Mouse (Mus musculus) retina, adult 2 months (tissue): ENCODE results near the gene Fbxl16.
"Not testable (repeated sequence)": the region's sequence is repeated elsewhere in the genome, so short reads cannot be mapped to it uniquely, and the experiment has no call there.

Source experiments
- DNase-seq: peaks from one replicate; pipeline ENCODE4 v3.0.0-alpha.2; 2012; ENCODE audit warnings: low read depth, low spot score

Fbxl16 gene

GRCm38 (mm10) chr17:25795609-25796092 lies 13.2 kb upstream of the Fbxl16 start, which contains the start of gene AC134908.4:
AC134908.4 (minus strand) TSS chr17:25795659.
- DNase-seq = no peak

- DNase-seq = no peak
Observed at GRCm38 (mm10) chr17:25796211-25796771, 12.6 kb upstream of the Fbxl16 start.

GRCm38 (mm10) chr17:25796951-25797369 lies 11.9 kb upstream of the Fbxl16 start, which contains the start of gene Metrn:
Metrn (minus strand) TSS chr17:25797136.
- no peak for DNase-seq

DNA sequence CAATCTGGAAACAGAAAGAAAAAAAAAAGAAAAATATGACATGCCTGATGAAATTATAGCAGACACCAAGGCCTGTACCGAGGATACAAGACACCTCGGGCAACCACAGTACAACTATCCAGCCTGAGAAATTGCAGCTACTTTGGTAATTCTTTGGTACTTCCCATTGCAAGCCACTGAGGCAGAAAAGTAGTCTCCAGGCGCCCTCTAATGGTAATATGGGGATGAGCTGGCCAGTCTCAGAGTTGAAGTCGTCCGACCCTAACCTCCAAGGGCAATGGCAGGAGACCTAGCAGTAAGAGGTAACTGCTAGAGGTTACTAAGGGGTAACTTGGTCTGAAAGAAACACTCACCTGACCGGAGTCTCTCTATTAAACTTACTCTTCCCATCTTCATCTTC lies 7.9 kb upstream of the Fbxl16 start:
- no peak for DNase-seq

GRCm38 (mm10) chr17:25802825-25803517 lies 5.9 kb upstream of the Fbxl16 start:
- no peak for DNase-seq

DNA sequence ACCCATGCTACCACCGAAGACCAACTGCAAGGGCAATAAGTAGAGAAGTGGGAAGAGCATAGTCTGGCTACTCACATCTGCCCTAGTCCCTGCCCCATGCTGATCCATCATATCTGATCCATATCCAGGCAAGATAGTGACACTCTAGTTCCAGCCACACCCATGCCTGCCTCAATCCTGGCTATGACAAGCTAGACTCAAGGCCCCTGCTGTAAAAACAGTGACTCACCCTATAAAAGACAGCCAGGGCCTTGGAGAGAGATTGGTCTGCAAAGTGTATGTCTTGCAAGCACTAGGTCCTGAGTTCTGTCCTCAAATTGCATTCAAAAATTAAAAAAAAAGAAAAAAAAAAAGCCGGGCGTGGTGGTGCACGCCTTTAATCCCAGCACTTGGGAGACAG lies 2.4 kb upstream of the Fbxl16 start:
- DNase-seq = no peak

DNA sequence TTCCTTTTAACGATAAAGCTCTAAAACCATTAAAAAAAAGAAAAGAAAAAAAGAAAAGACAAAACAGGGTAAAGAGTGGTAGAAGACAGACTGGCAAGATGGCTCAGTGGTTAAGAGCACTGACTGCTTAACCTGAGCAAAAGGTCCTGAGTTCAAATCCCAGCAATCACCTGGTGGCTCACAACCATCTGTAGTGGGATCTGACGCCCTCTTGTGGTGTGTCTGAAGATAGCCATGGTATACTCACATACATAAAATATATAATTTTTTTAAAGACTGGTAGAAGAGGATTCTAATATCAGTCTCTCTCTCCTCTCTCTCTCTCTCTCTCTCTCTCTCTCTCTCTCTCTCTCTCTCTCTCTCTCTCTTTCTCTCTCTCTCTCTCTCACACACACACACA lies 1.4 kb upstream of the Fbxl16 start:
- not testable (repeated sequence) for DNase-seq

DNA sequence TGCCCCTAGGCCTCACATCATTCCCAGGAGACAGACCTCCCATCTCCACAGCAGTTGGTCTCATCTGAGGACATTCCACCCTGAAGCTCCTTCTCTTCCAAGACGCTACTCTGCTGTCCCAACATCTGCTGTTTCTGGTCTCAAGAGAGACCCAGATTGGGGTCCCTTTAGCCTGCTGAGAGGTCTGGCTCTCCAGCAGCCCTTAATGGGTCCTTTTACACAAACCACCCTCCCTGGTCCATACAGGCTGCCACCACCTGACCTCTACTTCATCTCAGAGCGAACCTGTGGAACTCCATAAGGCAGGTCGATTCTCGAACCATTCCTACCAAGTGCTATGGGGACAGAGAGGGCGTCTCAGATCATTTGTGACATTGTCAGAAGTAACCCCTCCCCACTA lies 857 bp upstream of the Fbxl16 start:
- no peak for DNase-seq

DNA sequence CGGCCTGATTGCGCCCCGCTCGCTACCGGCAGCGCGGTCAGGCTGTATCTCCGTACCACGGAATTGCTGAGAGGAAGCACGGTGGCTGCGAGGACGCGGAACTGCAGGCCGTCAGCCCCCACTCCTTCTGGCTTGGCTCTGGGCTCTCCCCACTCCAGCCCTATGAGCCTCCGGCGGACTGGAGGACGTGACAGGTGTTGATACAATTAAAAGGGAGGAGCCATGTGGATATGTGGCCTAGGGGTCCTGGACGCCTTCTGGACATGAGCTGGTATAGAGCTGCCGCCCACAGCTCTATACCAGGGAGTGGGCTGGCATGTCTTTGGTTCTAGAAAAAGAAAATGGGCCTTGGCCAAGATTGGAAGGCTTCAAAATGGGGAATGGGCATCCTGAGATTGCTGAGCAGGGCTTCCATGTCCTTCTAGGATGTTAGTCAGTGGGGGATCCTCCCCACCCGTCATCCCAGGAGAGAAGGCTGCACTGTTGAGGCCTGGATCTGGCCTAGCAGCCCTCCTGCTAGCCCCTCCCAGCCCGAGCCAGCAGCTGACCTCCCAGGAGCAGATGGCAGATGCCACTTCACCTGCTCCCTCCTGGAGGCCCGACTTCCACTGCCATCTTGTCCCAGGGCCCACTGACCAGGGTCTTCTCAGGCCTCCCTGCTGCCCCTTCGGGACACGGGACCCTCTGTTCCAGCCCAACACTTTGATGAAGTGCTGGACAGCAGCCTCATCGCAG lies 888 bp downstream of the Fbxl16 start:
- DNase-seq = no peak

DNA sequence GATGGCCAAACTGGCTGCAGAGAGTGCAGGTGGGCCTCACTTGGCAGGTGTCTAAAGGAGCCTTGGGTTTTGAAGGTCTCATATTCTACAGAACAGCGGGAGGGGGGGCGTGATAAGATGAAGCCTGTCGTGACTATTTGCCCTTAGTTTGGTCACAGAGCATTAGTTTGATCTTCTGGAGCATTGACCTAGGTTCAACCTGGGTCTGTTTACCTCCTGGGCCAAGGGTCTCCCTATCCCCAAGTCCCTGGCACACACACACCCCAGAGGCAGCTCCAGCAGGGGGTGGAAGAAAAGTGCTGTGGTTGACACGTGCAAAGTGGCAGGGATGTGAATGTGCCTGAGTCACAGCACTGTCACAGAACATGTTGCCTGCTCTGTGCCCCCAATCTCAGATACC lies 2.0 kb downstream of the Fbxl16 start:
- no peak for DNase-seq

GRCm38 (mm10) chr17:25813471-25813870 lies 4.6 kb downstream of the Fbxl16 start:
- no peak for DNase-seq

DNA sequence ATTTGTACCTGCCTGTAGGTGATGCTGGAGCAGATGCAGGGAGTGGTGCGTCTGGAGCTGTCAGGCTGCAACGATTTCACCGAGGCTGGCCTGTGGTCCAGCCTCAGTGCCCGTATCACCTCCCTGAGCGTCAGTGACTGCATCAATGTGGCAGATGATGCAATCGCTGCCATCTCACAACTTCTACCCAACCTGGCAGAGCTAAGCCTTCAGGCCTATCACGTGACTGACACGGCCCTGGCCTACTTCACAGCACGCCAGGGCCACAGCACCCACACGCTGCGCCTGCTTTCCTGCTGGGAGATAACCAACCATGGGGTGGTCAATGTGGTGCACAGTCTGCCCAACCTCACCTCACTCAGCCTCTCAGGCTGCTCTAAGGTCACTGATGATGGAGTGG lies 8.8 kb downstream of the Fbxl16 start:
- no peak for DNase-seq

DNA sequence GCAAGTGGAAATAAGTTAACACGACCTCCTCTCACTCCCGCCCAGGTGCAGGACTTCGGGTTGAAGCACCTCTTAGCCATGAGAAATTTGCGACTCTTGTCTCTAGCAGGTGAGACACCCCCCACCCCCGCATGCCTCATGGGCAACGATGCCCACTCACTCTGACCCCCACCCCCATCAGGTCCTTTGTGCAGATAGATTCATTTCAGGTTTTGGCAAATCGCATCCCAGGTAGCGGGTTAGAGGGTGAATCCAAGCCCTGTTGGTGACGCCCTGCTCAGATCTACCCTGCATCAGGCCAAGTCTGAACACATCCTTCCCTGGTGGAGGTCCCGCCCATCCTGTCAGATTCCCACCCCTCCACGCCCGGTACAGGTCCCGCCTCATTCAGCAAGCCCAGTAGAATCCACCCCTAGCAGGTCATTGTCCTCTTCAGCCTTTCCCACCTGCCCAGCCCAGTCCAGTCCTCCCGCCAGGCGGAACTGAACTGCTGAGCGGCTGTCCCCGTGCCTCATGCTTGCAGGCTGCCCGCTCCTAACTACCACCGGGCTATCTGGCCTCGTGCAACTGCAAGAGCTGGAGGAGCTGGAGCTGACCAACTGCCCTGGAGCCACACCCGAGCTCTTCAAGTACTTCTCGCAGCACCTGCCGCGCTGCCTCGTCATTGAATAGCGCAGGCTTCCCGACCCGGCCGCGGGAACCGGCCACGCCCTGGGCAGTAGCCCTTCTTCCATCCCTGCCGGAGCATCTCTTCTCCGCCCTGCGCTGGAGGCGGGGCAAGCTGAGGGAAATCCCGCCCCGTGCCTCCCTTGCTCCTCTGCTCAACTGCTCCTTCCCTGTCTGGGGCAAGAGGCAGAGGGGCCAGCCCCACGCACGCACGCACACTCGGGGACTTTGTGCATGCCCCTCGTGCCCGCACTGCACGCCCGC lies 10.2 kb downstream of the Fbxl16 start:
- no peak for DNase-seq

DNA sequence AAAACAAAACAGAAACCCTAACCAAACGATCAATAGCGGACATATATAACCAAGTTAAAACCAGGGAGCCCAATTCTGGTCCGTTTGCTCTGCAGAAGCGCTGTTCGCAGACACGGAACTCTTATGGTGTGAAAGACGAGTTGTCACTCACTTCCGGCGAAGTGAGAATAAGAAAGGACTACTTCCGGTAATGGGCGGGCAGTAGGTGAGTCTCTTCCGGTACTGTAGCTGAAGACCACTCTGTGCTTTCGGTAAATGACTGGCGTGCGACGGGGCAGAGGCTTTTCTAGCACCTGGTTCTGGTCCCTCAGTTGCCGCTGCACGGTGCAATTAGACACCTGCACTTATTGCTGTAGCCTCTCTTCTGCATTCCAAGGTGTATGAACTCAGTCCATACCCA lies 14.6 kb downstream of the Fbxl16 start, which contains the start of gene Wdr24:
Gene Wdr24 (plus strand): TSS at position 176 of the 400 bp plus-strand sequence.
- DNase-seq = peak; percentile 83

DNA sequence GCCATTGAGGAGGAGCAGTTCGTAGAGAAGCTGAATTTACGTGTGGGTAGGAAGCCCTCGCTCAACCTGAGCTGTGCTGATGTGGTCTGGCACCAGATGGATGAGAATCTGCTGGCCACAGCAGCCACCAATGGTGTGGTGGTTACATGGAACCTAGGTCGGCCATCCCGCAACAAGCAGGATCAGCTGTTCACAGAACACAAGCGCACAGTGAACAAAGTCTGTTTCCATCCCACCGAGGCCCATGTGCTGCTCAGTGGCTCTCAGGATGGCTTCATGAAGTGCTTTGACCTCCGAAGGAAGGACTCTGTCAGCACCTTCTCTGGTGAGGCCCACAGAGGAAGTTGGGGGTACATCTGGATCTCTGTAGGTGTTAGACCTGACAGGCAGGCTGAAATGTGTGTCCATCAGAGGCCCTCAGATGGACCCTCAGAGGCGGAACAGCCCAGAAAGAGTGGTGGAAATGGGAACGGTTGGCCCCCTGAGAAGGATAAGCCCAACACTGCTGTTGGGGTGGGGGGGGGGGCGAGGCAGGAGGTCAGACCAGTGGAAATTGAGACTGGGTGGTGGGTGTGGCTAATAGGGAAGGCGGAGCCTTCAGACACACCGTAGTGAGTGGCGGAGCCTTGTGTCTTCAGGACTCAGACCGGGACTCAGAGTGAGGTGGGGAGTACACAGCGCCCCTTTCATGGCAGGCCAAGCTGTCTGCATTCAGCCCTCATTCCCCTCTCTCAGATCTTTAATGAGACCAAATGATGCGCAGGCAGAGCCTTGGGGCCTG lies 15.7 kb downstream of the Fbxl16 start:
- DNase-seq = no peak

DNA sequence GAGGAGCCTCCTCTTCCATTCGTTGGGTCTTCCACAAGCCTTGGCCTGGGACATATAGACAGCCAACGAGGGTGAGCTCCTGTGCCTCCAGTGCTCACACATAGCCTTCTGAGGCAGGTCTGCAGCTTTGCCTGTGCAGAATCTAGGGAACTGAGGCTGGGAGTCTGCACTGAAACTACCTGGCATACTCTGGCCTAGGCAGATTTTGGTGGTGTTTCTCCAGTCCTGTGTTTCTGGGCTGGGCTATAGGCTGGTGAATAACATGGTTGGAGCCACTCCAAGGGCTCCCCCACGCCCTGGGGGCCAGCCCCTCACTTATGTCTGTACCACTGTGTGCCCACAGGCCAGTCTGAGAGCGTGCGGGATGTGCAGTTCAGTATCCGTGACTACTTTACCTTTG lies 16.4 kb downstream of the Fbxl16 start:
- DNase-seq = no peak

- no peak for DNase-seq
Observed at GRCm38 (mm10) chr17:25825984-25826570, 17.2 kb downstream of the Fbxl16 start.

- no peak for DNase-seq
Observed at GRCm38 (mm10) chr17:25827011-25827410, 18.1 kb downstream of the Fbxl16 start.

DNA sequence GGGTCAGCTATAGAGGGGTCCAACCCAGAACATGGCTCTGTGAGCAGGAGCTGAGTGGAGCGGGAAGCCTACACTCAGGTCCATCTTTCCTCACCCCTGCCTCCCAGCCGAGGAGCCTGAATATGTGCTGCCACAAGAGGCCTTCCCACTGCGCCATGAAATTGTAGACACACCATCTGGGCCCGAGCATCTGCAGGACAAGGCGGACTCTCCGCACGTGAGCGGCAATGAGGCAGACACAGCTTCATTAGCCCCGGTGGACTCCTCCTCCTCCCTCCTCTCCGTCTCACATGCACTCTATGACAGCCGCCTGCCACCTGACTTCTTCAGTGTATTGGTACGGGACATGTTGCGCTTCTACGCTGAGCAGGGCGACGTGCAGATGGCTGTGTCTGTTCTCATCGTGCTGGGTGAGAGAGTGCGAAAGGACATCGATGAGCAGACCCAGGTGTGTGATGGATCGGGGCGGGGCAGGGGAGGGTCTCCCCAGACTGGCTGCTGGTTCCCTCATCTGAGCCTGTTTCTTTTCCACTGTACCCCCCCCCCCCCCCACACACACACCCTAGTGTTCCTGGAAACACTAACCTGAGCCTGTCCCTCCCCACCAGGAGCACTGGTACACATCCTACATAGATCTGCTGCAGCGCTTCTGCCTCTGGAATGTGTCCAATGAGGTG lies 18.8 kb downstream of the Fbxl16 start:
- DNase-seq = no peak

GRCm38 (mm10) chr17:25828223-25828594 lies 19.3 kb downstream of the Fbxl16 start:
- DNase-seq = no peak
